Mouse (Mus musculus) C2C12 (cell line): ENCODE measurements around the gene Nwd2. TPM values are rescaled to one million over a fixed set of nuclear protein-coding genes. Genes with fewer than 3 reads are reported as not detected.

Source experiments
- H3K27me3 ChIP-seq: one replicate; pipeline ENCODE4 v1.6.1; 2011; ENCODE audit not compliant: control insufficient read depth, insufficient read depth, insufficient read length
- H3K36me3 ChIP-seq: one replicate; pipeline ENCODE4 v1.6.1; 2011; ENCODE audit not compliant: control insufficient read depth, insufficient read depth
- H3K4me3 ChIP-seq: one replicate; pipeline ENCODE4 v1.5.1; 2011; ENCODE audit warnings: mild to moderate bottlenecking, control low read depth; ENCODE audit not compliant: poor library complexity, insufficient read depth, severe bottlenecking
- H3K79me2 ChIP-seq: one replicate; pipeline ENCODE4 v1.6.1; 2011; ENCODE audit not compliant: control insufficient read depth, insufficient read depth
- H3K79me3 ChIP-seq: one replicate; pipeline ENCODE4 v1.6.1; 2011; ENCODE audit warnings: low read depth, control low read depth
- H3ac ChIP-seq: one replicate; pipeline ENCODE3; 2011; ENCODE audit warnings: low read depth; ENCODE audit not compliant: control insufficient read depth, insufficient read length
- CEBPB ChIP-seq: IDR thresholded peaks from one replicate; pipeline ENCODE4 v1.6.1; 2011; ENCODE audit warnings: low read depth, mild to moderate bottlenecking, control low read depth, moderate library complexity
- CTCF ChIP-seq: IDR thresholded peaks from one replicate; pipeline ENCODE4 v1.5.1; 2011; ENCODE audit not compliant: control insufficient read depth, insufficient read depth, insufficient read length
- FOSL1 ChIP-seq: IDR thresholded peaks from one replicate; pipeline ENCODE4 v1.8.0; 2011; ENCODE audit warnings: mild to moderate bottlenecking, low read length; ENCODE audit not compliant: poor library complexity, insufficient read depth, severe bottlenecking
- MAX ChIP-seq: IDR thresholded peaks from one replicate; pipeline ENCODE4 v1.6.1; 2011; ENCODE audit warnings: mild to moderate bottlenecking, control low read depth
- MYOD1 ChIP-seq: IDR thresholded peaks from one replicate; pipeline ENCODE4 v1.6.1; 2011; ENCODE audit warnings: low read depth; ENCODE audit not compliant: control insufficient read depth, insufficient read length
- MYOG ChIP-seq: IDR thresholded peaks from one replicate; pipeline ENCODE4 v1.6.1; 2011; ENCODE audit not compliant: control insufficient read depth, insufficient read length; ENCODE audit errors: extremely low read depth
- USF1 ChIP-seq: IDR thresholded peaks from one replicate; pipeline ENCODE4 v1.6.1; 2011; ENCODE audit warnings: low read depth, mild to moderate bottlenecking, control low read depth, moderate library complexity
- polyA plus RNA-seq: library from polyadenylated mRNA; unstranded; fragments of >200 nt; fragmentation: generic; extraction: Trizol; gene quantifications from one replicate; pipeline ENCODE4 v1.2.1, GENCODE M21; 2012; ENCODE audit warnings: missing spikeins

Nwd2 gene
- polyA plus RNA-seq, 1 experiment: not detected

- H3K4me3 ChIP-seq: no peak overlapping the region
- no peaks in the 10 kb centered on the region for H3K79me3 ChIP-seq
- H3K36me3 ChIP-seq: no peaks in the 10 kb centered on the region
- no peaks in the 10 kb centered on the region for H3K27me3 ChIP-seq
- no peak overlapping the region for H3ac ChIP-seq
- TF ChIP-seq FOSL1: no peak
- TF ChIP-seq CTCF: no peak
- no peak for TF ChIP-seq USF1
- no peak for TF ChIP-seq MYOD1
- TF ChIP-seq MAX: no peak
- TF ChIP-seq MYOG: no peak
- no peaks in the 10 kb centered on the region for H3K79me2 ChIP-seq
Measured at GRCm38 (mm10) chr5:63735521-63735920, 86.6 kb downstream of the Nwd2 start.

- no peak overlapping the region for H3ac ChIP-seq
- no peaks in the 10 kb centered on the region for H3K27me3 ChIP-seq
- no peak for TF ChIP-seq CTCF
- no peak for TF ChIP-seq MAX
- no peak for TF ChIP-seq MYOD1
- no peak for TF ChIP-seq MYOG
- TF ChIP-seq USF1: no peak
- TF ChIP-seq CEBPB: no peak
- TF ChIP-seq FOSL1: no peak
- no peaks in the 10 kb centered on the region for H3K36me3 ChIP-seq
- no peak overlapping the region for H3K4me3 ChIP-seq
- no peaks in the 10 kb centered on the region for H3K79me3 ChIP-seq
- H3K79me2 ChIP-seq: no peaks in the 10 kb centered on the region
Measured at GRCm38 (mm10) chr5:63743426-63743825, 94.5 kb downstream of the Nwd2 start.

GRCm38 (mm10) chr5:63748299-63748698 lies 99.4 kb downstream of the Nwd2 start:
- Histone ChIP-seq H3K4me3 (no peak overlapping the region), H3ac (no peak overlapping the region), H3K36me3 (no peaks in the 10 kb centered on the region), H3K27me3 (no peaks in the 10 kb centered on the region), H3K79me3 (no peaks in the 10 kb centered on the region), H3K79me2 (no peaks in the 10 kb centered on the region)
- TF ChIP-seq FOSL1 (no peak), MYOG (no peak), CEBPB (no peak), MAX (no peak), USF1 (no peak), MYOD1 (no peak)

GRCm38 (mm10) chr5:63748759-63749158 lies 99.9 kb downstream of the Nwd2 start:
- H3K4me3 ChIP-seq: no peak overlapping the region
- H3K79me3 ChIP-seq: no peaks in the 10 kb centered on the region
- no peak overlapping the region for H3ac ChIP-seq
- no peaks in the 10 kb centered on the region for H3K79me2 ChIP-seq
- H3K27me3 ChIP-seq: no peaks in the 10 kb centered on the region
- H3K36me3 ChIP-seq: no peaks in the 10 kb centered on the region
- TF ChIP-seq MYOG (no peak), MAX (no peak), FOSL1 (no peak), CTCF (no peak), USF1 (no peak), MYOD1 (no peak), CEBPB (no peak)

- TF ChIP-seq FOSL1 (no peak), MAX (no peak), USF1 (no peak), CTCF (no peak)
- H3K79me3 ChIP-seq: no peaks in the 10 kb centered on the region
- no peaks in the 10 kb centered on the region for H3K79me2 ChIP-seq
- H3K27me3 ChIP-seq: no peaks in the 10 kb centered on the region
- no peaks in the 10 kb centered on the region for H3K36me3 ChIP-seq
- no peak overlapping the region for H3ac ChIP-seq
- no peak overlapping the region for H3K4me3 ChIP-seq
Measured at GRCm38 (mm10) chr5:63755092-63755761, 106.3 kb downstream of the Nwd2 start.

GRCm38 (mm10) chr5:63755938-63756337 lies 107.0 kb downstream of the Nwd2 start:
- H3K79me3 ChIP-seq: no peaks in the 10 kb centered on the region
- H3ac ChIP-seq: no peak overlapping the region
- H3K79me2 ChIP-seq: no peaks in the 10 kb centered on the region
- no peaks in the 10 kb centered on the region for H3K36me3 ChIP-seq
- H3K4me3 ChIP-seq: no peak overlapping the region
- TF ChIP-seq CEBPB: no peak
- no peak for TF ChIP-seq USF1
- no peak for TF ChIP-seq MAX
- TF ChIP-seq CTCF: no peak
- TF ChIP-seq FOSL1: no peak
- no peak for TF ChIP-seq MYOG
- TF ChIP-seq MYOD1: no peak
- no peaks in the 10 kb centered on the region for H3K27me3 ChIP-seq
